Mouse (Mus musculus) bone marrow, adult 2 months (tissue): ENCODE data around the gene Plcg2.

ENCODE experiments used
- CTCF ChIP-seq: fragments of 200-500 bp; IDR thresholded peaks from 2 replicates; pipeline ENCODE4 v1.5.1; 2011; ENCODE audit warnings: low read length, control low read depth; ENCODE audit not compliant: control insufficient read depth, insufficient read depth
- POLR2A ChIP-seq: fragments of 200-500 bp; IDR thresholded peaks from 2 replicates; pipeline ENCODE4 v1.6.1; 2011; ENCODE audit warnings: low read depth, mild to moderate bottlenecking, control low read depth, low read length, borderline replicate concordance; ENCODE audit not compliant: control insufficient read depth

- TF ChIP-seq CTCF (peak; percentile 56), POLR2A (no peak)
Measured at GRCm38 (mm10) chr8:117600839-117601238, 102.7 kb downstream of the Plcg2 start.
